Mouse (Mus musculus) kidney, postnatal 25 days (tissue): Measurements from ENCODE around the gene Ndufa6.
A peak's percentile ranks its signal among the peaks of the same experiment; 100 is the strongest.

Source experiments
- DNase-seq, 2 experiments: peaks; one replicate each; pipeline ENCODE4 v3.0.0; 2021; ENCODE audit warnings: mixed read lengths in 2 of 2

Gene Ndufa6

GRCm38 (mm10) chr15:82364561-82364960 lies 10.4 kb upstream of the Ndufa6 start:
- peak; percentile 1 to 10 for DNase-seq

- peak; percentile 1 to 13 for DNase-seq
Observed at GRCm38 (mm10) chr15:82363801-82364200, 9.7 kb upstream of the Ndufa6 start.

- peak; percentile 53 to 70 for DNase-seq
Observed at GRCm38 (mm10) chr15:82362234-82362633, 8.1 kb upstream of the Ndufa6 start.

- peak; percentile 51 to 81 for DNase-seq
Observed at GRCm38 (mm10) chr15:82361459-82362018, 7.4 kb upstream of the Ndufa6 start.

- peak; percentile 52 to 80 for DNase-seq
Observed at GRCm38 (mm10) chr15:82358431-82359260, 4.5 kb upstream of the Ndufa6 start.

- DNase-seq: no peak
Observed at GRCm38 (mm10) chr15:82353745-82354113, 393 bp downstream of the Ndufa6 start.

- no peak for DNase-seq
Observed at GRCm38 (mm10) chr15:82353078-82353744, 911 bp downstream of the Ndufa6 start.

- DNase-seq: peak in 1 of 2 experiments; percentile 15
Observed at GRCm38 (mm10) chr15:82351480-82351879, 2.6 kb downstream of the Ndufa6 start.

GRCm38 (mm10) chr15:82350349-82350748 lies 3.8 kb downstream of the Ndufa6 start:
- DNase-seq: peak in 1 of 2 experiments; percentile 31

- DNase-seq: no peak
Observed at GRCm38 (mm10) chr15:82348999-82349341, 5.2 kb downstream of the Ndufa6 start.

- DNase-seq: no peak
Observed at GRCm38 (mm10) chr15:82348258-82348998, 5.7 kb downstream of the Ndufa6 start.

GRCm38 (mm10) chr15:82347852-82348251 lies 6.3 kb downstream of the Ndufa6 start:
- DNase-seq: no peak

- no peak for DNase-seq
Observed at GRCm38 (mm10) chr15:82347303-82347676, 6.8 kb downstream of the Ndufa6 start.

- DNase-seq: no peak
Observed at GRCm38 (mm10) chr15:82346580-82347302, 7.4 kb downstream of the Ndufa6 start.

- peak; percentile 99 to 100 for DNase-seq
Observed at GRCm38 (mm10) chr15:82345820-82346470, 8.2 kb downstream of the Ndufa6 start.

- no peak for DNase-seq
Observed at GRCm38 (mm10) chr15:82344971-82345370, 9.2 kb downstream of the Ndufa6 start.

- peak; percentile 73 to 87 for DNase-seq
Observed at GRCm38 (mm10) chr15:82343368-82344287, 10.5 kb downstream of the Ndufa6 start.

- no peak for DNase-seq
Observed at GRCm38 (mm10) chr15:82342543-82342935, 11.6 kb downstream of the Ndufa6 start.

GRCm38 (mm10) chr15:82341675-82342542 lies 12.2 kb downstream of the Ndufa6 start:
- no peak for DNase-seq

- peak; percentile 50 to 72 for DNase-seq
Observed at GRCm38 (mm10) chr15:82341036-82341501, 13.1 kb downstream of the Ndufa6 start.
